Mouse (Mus musculus) CH12.LX (cell line): ENCODE measurements around the gene Slc4a1.

ENCODE experiments used
- CTCF ChIP-seq, 2 experiments: IDR thresholded peaks in 1 of 2; conservative IDR thresholded peaks in 1 of 2; 2 replicates each; pipeline ENCODE4 v1.5.1; 2011 to 2012; ENCODE audit warnings: low read depth in 2 of 2, low read length in 2 of 2, improper control_type of control experiment in 1 of 2, inconsistent platforms in 1 of 2, mild to moderate bottlenecking in 1 of 2, moderate library complexity in 1 of 2
- ELF1 ChIP-seq: IDR thresholded peaks from 2 replicates; pipeline ENCODE4 v1.6.1; 2014; ENCODE audit warnings: low read depth, mild to moderate bottlenecking, inconsistent platforms, low read length, improper control_type of control experiment
- EP300 ChIP-seq: IDR thresholded peaks from 2 replicates; pipeline ENCODE4 v1.6.1; 2011; ENCODE audit warnings: low read length, improper control_type of control experiment
- ETS1 ChIP-seq: conservative IDR thresholded peaks from 2 replicates; pipeline ENCODE4 v1.6.1; 2012; ENCODE audit warnings: low read depth, mild to moderate bottlenecking, inconsistent platforms, low read length, improper control_type of control experiment, moderate library complexity
- HCFC1 ChIP-seq: IDR thresholded peaks from 2 replicates; pipeline ENCODE4 v1.6.1; 2012; ENCODE audit warnings: low read depth, mild to moderate bottlenecking, inconsistent platforms, low read length, improper control_type of control experiment
- MAFK ChIP-seq: IDR thresholded peaks from 2 replicates; pipeline ENCODE4 v1.6.1; 2011; ENCODE audit warnings: low read length, improper control_type of control experiment; ENCODE audit not compliant: insufficient replicate concordance
- MAZ ChIP-seq: IDR thresholded peaks from 2 replicates; pipeline ENCODE4 v1.6.1; 2012; ENCODE audit warnings: low read depth, mild to moderate bottlenecking, inconsistent platforms, low read length, improper control_type of control experiment, moderate library complexity
- POLR2A ChIP-seq: IDR thresholded peaks from 2 replicates; pipeline ENCODE4 v1.6.1; 2011; ENCODE audit warnings: low read depth, mild to moderate bottlenecking, improper control_type of control experiment, low read length
- RCOR1 ChIP-seq: conservative IDR thresholded peaks from 2 replicates; pipeline ENCODE4 v1.6.1; 2012; ENCODE audit warnings: low read depth, mild to moderate bottlenecking, inconsistent platforms, low read length, improper control_type of control experiment
- TBP ChIP-seq: conservative IDR thresholded peaks from 2 replicates; pipeline ENCODE4 v1.6.1; 2011; ENCODE audit warnings: low read depth, low read length, improper control_type of control experiment
- TCF12 ChIP-seq: IDR thresholded peaks from 2 replicates; pipeline ENCODE4 v1.6.1; 2014; ENCODE audit warnings: low read depth, mild to moderate bottlenecking, inconsistent platforms, low read length, improper control_type of control experiment
- USF1 ChIP-seq: IDR thresholded peaks from 2 replicates; pipeline ENCODE4 v1.6.1; 2014; ENCODE audit warnings: low read depth, mild to moderate bottlenecking, inconsistent platforms, low read length, improper control_type of control experiment
- ZC3H11A ChIP-seq: IDR thresholded peaks from 2 replicates; pipeline ENCODE4 v1.6.1; 2012; ENCODE audit warnings: low read depth, mild to moderate bottlenecking, inconsistent platforms, low read length, improper control_type of control experiment
- ZKSCAN1 ChIP-seq: IDR thresholded peaks from 2 replicates; pipeline ENCODE4 v1.6.1; 2012; ENCODE audit warnings: low read depth, inconsistent platforms, low read length, improper control_type of control experiment, borderline replicate concordance

DNA sequence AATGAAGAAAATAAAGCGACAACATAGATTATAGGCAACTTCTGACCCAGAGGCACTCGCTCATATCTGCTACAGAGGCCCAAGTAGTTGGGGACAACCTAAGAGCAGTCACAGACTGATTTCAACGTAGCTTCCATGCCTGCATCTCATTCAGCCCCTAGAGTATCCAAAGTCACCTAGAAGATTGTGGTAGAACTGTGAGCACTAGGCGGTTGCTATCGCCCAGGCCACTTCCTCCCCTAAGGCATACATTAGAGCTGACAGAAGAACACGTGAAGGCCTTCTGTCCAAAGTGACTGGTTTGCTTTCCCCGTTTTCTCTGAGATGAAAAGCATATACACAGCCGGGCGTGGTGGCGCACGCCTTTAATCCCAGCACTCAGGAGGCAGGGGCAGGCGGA, 51.7 kb downstream of the Slc4a1 start:
- TF ChIP-seq RCOR1 (no peak), ETS1 (no peak), TBP (no peak), TCF12 (no peak), POLR2A (0 out of 2 replicates have a peak, but pooled peaks have one; percentile 7), EP300 (no peak), CTCF (conservative IDR thresholded peaks at IDR 0.05 in 1 of 2, IDR thresholded peaks at IDR 0.05 in 1 of 2; ENCODE audit: low read depth in 2 of 2, low read length in 2 of 2) (no peak), USF1 (no peak), ZC3H11A (no peak), ELF1 (no peak), HCFC1 (no peak), ZKSCAN1 (no peak), MAFK (no peak), MAZ (no peak)
